Mouse (Mus musculus) neural tube, embryonic 12.5 days (tissue): Measurements from ENCODE around the gene Actl9. TPM values are rescaled to one million over a fixed set of nuclear protein-coding genes. Genes with fewer than 3 reads are reported as not detected.
A peak's percentile ranks its signal among the peaks of the same experiment; 100 is the strongest.

Source experiments
- ATAC-seq: fragments of 200-750 bp; cut with Nextera tagmentation; 2 replicates; pipeline ENCODE4 v1.8.0; 2017; ENCODE audit warnings: low read depth, mild to moderate bottlenecking, moderate TSS enrichment, moderate library complexity; ENCODE audit not compliant: low FRiP score
- H3K27ac ChIP-seq: fragments of 300-500 bp; sonication (generic); 2 replicates; pipeline ENCODE4 v1.5.1; 2016
- H3K27me3 ChIP-seq: fragments of 300-500 bp; sonication (generic); replicated peaks from 2 replicates; pipeline ENCODE4 v1.6.1; 2016; ENCODE audit warnings: mild to moderate bottlenecking
- H3K36me3 ChIP-seq: fragments of 300-500 bp; sonication (generic); 2 replicates; pipeline ENCODE4 v1.6.1; 2016; ENCODE audit warnings: mild to moderate bottlenecking
- H3K4me1 ChIP-seq: fragments of 300-500 bp; sonication (generic); 2 replicates; pipeline ENCODE4 v1.6.1; 2016
- H3K4me2 ChIP-seq: fragments of 300-500 bp; sonication (generic); replicated peaks from 2 replicates; pipeline ENCODE4 v1.6.1; 2016; ENCODE audit warnings: mild to moderate bottlenecking
- H3K4me3 ChIP-seq: fragments of 300-500 bp; sonication (generic); 2 replicates; pipeline ENCODE4 v1.5.1; 2016
- H3K9ac ChIP-seq: fragments of 300-500 bp; sonication (generic); 2 replicates; pipeline ENCODE4 v1.6.1; 2016; ENCODE audit warnings: mild to moderate bottlenecking
- H3K9me3 ChIP-seq: fragments of 300-500 bp; sonication (generic); 2 replicates; pipeline ENCODE4 v1.6.1; 2016; ENCODE audit warnings: mild to moderate bottlenecking
- WGBS: fragments of 180-500 bp; shearing (Covaris S2); methylation state at CpG from one replicate; pipeline ENCODE4 v1.1.7; 2016; 5-methylcytosine and 5-hydroxymethylcytosine counted together
- polyA plus RNA-seq: library from polyadenylated mRNA; unstranded; fragments of >200 nt; fragmentation: Nextera tagmentation; extraction: Ambion mirVana; gene quantifications from 2 replicates; pipeline ENCODE4 v1.2.1, GENCODE M21; 2016

Gene Actl9
- not detected in 2 replicates for polyA plus RNA-seq

DNA sequence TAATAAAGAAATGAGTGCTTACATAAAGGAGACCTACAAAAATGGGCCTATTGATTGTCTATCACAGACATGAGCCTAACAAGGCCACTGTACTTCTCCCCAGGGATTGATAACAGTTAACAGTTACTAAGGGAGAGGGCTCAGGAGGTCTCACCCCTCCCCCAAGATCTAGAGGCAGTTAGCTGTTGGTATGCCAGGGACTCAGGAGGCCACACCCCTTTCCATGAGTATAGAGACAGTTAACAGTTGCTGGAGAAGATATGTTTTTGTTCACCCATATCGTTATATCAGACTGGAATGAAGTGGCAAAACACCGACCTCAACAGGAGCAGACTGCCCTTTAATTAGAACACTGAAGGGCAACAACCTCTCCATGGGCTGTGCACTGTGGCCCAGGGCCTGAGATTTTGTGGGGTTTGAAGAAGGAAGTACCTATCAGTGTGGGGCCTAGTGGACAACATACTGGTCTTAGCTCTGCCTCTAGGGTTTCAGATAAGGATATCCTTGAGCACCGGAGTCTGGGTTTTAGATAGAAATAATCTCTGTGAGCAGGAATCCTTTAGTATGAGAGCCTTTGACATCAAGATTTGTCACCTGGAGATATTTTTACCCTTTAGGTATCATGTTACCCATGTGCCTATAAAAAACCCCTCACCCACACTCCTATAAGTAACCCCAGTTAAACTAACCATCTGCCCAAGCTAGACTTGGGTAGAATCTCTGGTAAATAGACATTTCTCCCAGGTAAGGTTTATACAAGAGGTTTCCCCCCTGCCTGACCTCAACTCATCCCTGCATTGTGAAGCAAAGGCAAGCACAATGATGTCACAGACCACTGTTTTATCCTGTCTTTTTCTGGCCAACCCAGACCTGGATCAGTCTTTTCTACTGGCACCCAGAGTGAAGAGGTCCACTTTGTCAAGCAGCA lies at the start of gene Actl9:
Gene Actl9, plus strand, starts transcription at position 878 of the 928 bp plus-strand sequence.
- no peak for ATAC-seq

DNA sequence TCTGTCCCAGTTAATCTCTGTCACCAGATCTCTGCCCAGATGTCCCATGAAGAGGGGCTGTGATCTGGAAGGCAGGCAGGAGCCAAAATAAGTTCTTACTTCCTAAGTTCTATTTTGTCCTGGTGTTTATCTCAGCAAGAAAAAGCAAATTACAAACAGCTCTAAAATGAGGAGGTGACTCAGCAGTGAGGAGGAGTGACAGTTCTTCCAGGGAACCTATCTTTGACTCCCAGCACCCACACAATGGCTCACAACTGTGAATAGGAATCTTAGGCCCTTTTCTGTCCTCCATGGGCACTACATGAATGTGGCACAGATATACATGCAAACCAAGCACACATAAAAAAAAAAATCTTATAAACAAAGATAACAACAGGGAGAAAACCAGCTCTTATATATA lies 47.0 kb upstream of the Actl9 start:
- H3K27ac ChIP-seq = no peak overlapping the region
- no peak overlapping the region for H3K4me2 ChIP-seq
- H3K27me3 ChIP-seq = no peaks in the 10 kb centered on the region
- no peak for ATAC-seq
- H3K9me3 ChIP-seq = no peaks in the 10 kb centered on the region
- H3K9ac ChIP-seq = no peak overlapping the region
- H3K4me1 ChIP-seq = no peaks in the 10 kb centered on the region
- H3K4me3 ChIP-seq = no peak overlapping the region
- peaks cover 38% of the 10 kb centered on the region for H3K36me3 ChIP-seq

More for the DNA sequence above, at the start of gene Actl9:
- H3K27me3 ChIP-seq = no peaks in the 10 kb centered on the region
- no peaks in the 10 kb centered on the region for H3K9me3 ChIP-seq
- no peak within 1 kb of the TSS for H3K27ac ChIP-seq
- H3K4me2 ChIP-seq = no peak within 1 kb of the TSS
- H3K4me3 ChIP-seq = no peak within 1 kb of the TSS
- no peak within 1 kb of the TSS for H3K9ac ChIP-seq
- no peaks in the 10 kb centered on the region for H3K4me1 ChIP-seq
- H3K36me3 ChIP-seq = no peaks in the 10 kb centered on the region
- 96% methylated on average over 3 of the region's 3 CpGs for WGBS

DNA sequence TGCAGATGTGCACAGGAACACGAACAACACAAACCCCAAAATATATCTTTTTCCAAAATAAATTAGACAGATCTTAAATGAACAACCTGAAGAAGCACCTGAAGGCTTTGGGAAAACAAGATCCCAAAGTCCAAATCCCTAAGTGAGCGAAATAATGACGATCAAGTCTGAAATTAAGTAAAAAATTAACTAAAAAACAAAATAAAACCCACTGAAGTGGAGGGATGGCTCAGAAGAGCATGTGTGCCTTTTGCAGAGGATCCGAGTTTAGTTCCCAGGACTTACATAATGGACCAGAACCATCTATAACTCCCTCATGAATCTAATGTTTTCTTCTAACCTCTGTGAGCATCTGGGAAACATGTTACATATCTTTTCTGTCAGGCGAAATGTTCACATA lies 40.4 kb upstream of the Actl9 start:
- Histone ChIP-seq H3K9ac (no peak overlapping the region), H3K27ac (no peak overlapping the region), H3K27me3 (no peaks in the 10 kb centered on the region), H3K4me3 (no peak overlapping the region), H3K9me3 (no peaks in the 10 kb centered on the region), H3K36me3 (no peaks in the 10 kb centered on the region), H3K4me1 (peaks cover 10% of the 10 kb centered on the region), H3K4me2 (no peak overlapping the region)
- WGBS = 93% methylated on average over 5 of the region's 5 CpGs
- ATAC-seq = no peak

DNA sequence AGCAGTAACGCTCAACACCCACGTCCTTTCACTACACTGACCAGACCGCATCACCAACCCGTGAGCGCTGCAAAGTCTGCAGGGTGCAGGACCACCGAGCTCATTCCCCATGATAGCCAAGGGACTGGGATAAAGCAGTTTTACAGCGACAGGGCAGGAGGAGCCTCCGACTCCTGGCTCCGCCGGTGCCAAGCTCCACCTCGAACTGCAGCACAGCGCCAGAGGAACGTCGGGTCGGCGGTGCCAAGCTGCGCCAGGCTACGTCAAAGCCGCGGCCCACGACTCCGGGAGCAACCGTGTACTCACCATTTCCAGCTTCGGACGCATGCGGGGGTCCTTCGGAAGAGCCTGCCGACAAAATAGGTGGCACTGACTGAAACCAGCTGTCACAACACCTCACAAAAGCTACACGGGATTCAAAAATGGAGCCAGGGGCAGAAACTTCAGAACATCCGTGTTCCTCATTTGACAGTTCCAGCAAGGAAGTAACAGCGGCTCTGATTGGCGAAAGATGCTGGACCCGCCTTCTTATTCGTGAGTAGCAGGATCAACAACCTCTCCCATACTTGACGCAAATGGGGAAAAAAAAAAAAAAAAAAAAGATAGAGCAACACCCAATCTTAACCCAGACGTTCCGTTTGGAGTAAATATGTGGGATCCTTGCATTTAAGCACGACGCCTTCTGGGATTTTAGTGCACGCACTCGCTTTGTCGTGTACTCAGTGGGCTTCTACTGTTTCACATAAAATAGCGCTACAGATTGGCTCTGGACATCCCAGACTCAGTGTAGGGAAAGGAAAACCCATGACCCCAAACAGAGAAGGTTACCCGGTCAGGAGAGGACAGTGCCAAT lies 38.3 kb upstream of the Actl9 start, which contains the start of gene Zfp101:
Gene Zfp101, minus strand, starts transcription at position 460 of the 853 bp plus-strand sequence.
- ATAC-seq = peak; percentile 98
- Histone ChIP-seq H3K4me3 (peak within 1 kb of the TSS; percentile 92), H3K9me3 (no peaks in the 10 kb centered on the region), H3K9ac (peak within 1 kb of the TSS; percentile 78), H3K4me2 (peak within 1 kb of the TSS; percentile 75), H3K27ac (no peak within 1 kb of the TSS; the same call in 1 of the 2 replicates), H3K27me3 (no peaks in the 10 kb centered on the region), H3K36me3 (no peaks in the 10 kb centered on the region), H3K4me1 (peaks cover 10% of the 10 kb centered on the region)
- WGBS = under 1% methylated on average over 44 of the region's 44 CpGs

GRCm38 (mm10) chr17:33439148-33439547 lies 6.5 kb downstream of the Actl9 start:
- Histone ChIP-seq H3K27me3 (no peaks in the 10 kb centered on the region), H3K9ac (no peak overlapping the region), H3K27ac (no peak overlapping the region), H3K4me3 (no peak overlapping the region), H3K4me2 (no peak overlapping the region), H3K4me1 (no peaks in the 10 kb centered on the region), H3K9me3 (no peaks in the 10 kb centered on the region), H3K36me3 (no peaks in the 10 kb centered on the region)
- ATAC-seq = no peak
- 67% methylated on average over 1 of the region's 1 CpGs for WGBS

DNA sequence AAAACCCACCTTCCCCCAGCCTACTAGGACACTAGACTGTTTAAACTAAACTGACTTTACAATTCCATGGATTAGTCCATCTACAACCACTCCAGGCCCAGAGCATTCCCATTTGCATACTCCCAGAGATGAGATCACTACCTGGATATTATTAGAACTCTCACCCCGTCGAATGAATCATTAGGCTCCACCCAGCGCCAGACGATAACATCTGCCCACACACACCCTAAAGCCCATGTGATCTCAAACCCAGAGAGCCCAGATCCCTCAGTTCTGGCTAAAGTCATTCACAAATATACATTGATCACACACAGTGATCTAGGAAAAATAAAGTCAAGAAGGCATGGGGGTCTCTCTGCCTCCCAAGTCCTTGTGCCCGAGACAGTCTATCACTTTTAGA lies 7.2 kb downstream of the Actl9 start:
- Histone ChIP-seq H3K36me3 (no peaks in the 10 kb centered on the region), H3K27ac (no peak overlapping the region), H3K4me2 (no peak overlapping the region), H3K9me3 (no peaks in the 10 kb centered on the region), H3K27me3 (no peaks in the 10 kb centered on the region), H3K4me3 (no peak overlapping the region), H3K9ac (no peak overlapping the region), H3K4me1 (no peaks in the 10 kb centered on the region)
- 89% methylated on average over 5 of the region's 5 CpGs for whole genome bisulfite sequencing
- no peak for ATAC-seq

DNA sequence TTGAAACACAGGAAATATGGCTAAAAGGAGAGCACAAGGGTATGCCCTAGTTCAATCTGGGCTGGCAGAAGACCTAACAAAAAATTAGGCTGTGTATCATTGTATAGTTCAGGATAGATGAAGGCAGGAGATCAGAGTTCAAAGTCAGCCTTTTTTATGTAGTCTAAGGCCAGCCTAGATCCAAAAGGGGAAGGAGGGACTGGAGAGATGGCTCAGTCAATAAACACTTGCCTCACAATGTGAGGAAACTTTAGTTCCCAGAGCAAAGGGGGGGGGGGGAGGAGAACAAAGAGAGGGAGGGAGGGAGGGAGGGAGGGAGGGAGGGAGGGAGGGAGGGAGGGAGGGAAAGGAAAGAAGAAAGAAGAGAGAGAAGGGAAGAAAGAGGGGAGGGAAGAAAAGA lies 8.5 kb downstream of the Actl9 start:
- H3K4me2 ChIP-seq = no peak overlapping the region
- no peaks in the 10 kb centered on the region for H3K9me3 ChIP-seq
- no peaks in the 10 kb centered on the region for H3K27me3 ChIP-seq
- no peaks in the 10 kb centered on the region for H3K4me1 ChIP-seq
- ATAC-seq = no peak
- H3K4me3 ChIP-seq = no peak overlapping the region
- no peak overlapping the region for H3K27ac ChIP-seq
- H3K36me3 ChIP-seq = no peaks in the 10 kb centered on the region
- H3K9ac ChIP-seq = no peak overlapping the region

- no peaks in the 10 kb centered on the region for H3K27me3 ChIP-seq
- H3K9me3 ChIP-seq = no peaks in the 10 kb centered on the region
- no peak overlapping the region for H3K4me3 ChIP-seq
- H3K27ac ChIP-seq = no peak overlapping the region
- H3K9ac ChIP-seq = no peak overlapping the region
- WGBS = 79% methylated on average over 2 of the region's 2 CpGs
- H3K4me2 ChIP-seq = no peak overlapping the region
- no peaks in the 10 kb centered on the region for H3K4me1 ChIP-seq
- ATAC-seq = no peak
- H3K36me3 ChIP-seq = no peaks in the 10 kb centered on the region
Measured at GRCm38 (mm10) chr17:33456631-33457030, 23.9 kb downstream of the Actl9 start.

DNA sequence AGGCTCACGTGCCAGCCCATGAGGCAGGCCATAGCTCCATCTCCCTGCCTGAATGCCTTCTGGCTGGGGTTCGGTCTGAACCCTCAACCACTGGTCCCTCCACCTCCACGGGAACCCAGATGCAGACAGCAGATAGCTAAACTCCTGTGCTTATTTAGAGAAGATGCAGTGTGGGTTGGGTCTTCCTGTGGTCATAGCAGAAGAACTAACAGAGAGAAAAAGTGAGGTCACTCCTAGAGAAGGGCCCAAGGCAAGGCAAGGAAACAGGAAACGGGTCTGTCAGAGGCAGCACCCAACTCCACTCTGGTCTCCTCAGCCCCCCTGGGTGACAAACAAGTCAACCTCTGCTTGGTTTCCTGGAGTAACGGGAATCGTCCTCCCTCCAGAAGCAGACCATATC lies 38.5 kb downstream of the Actl9 start:
- no peaks in the 10 kb centered on the region for H3K4me1 ChIP-seq
- H3K36me3 ChIP-seq = no peaks in the 10 kb centered on the region
- ATAC-seq = no peak
- H3K27ac ChIP-seq = no peak overlapping the region
- no peak overlapping the region for H3K9ac ChIP-seq
- no peak overlapping the region for H3K4me3 ChIP-seq
- no peaks in the 10 kb centered on the region for H3K27me3 ChIP-seq
- WGBS = 80% methylated on average over 6 of the region's 6 CpGs
- H3K9me3 ChIP-seq = no peaks in the 10 kb centered on the region
- H3K4me2 ChIP-seq = no peak overlapping the region

Other genes starting within 250 kb of the Actl9 start
- not detected in 2 replicates for gene Olfr239, start 241.6 kb upstream of the Actl9 start, polyA plus RNA-seq
- not detected in 2 replicates for gene Olfr1564, start 211.2 kb upstream of the Actl9 start, polyA plus RNA-seq
- gene Zfp955a, start 177.8 kb upstream of the Actl9 start, polyA plus RNA-seq = 17.7 and 21.3 TPM in 2 replicates
- gene Olfr63, start 168.2 kb upstream of the Actl9 start, polyA plus RNA-seq = 0.03 and 0.05 TPM in 2 replicates
- 12.7 and 14.7 TPM in 2 replicates for gene Zfp955b, start 143.4 kb upstream of the Actl9 start, polyA plus RNA-seq
- gene Zfp81, start 74.0 kb upstream of the Actl9 start, polyA plus RNA-seq = 12.4 and 12.8 TPM in 2 replicates
- 18.8 and 19.6 TPM in 2 replicates for gene Zfp101, start 38.3 kb upstream of the Actl9 start, polyA plus RNA-seq
- 46.6 and 52.1 TPM in 2 replicates for gene Adamts10, start 91.3 kb downstream of the Actl9 start, polyA plus RNA-seq
- gene Myo1f, start 122.8 kb downstream of the Actl9 start, polyA plus RNA-seq = 2.0 and 2.6 TPM in 2 replicates
- 43.8 and 50.5 TPM in 2 replicates for gene Zfp414, start 196.2 kb downstream of the Actl9 start, polyA plus RNA-seq
- gene Pram1, start 205.2 kb downstream of the Actl9 start, polyA plus RNA-seq = 0.87 TPM in 2 replicates